Mouse (Mus musculus) MEL (cell line): Measurements from ENCODE around the gene Egln3.
A peak's percentile ranks its signal among the peaks of the same experiment; 100 is the strongest.

Source experiments
- CTCF ChIP-seq, 3 experiments: IDR thresholded peaks in 2 of 3; conservative IDR thresholded peaks in 1 of 3; 2 replicates each; pipeline ENCODE4 v1.5.1; 2011 to 2012; ENCODE audit warnings: low read length in 3 of 3, low read depth in 2 of 3, mild to moderate bottlenecking in 2 of 3, improper control_type of control experiment in 1 of 3, inconsistent platforms in 1 of 3, mixed read lengths in 1 of 3, moderate library complexity in 1 of 3; ENCODE audit not compliant: control insufficient read depth in 1 of 3, insufficient read depth in 1 of 3, poor library complexity in 1 of 3, severe bottlenecking in 1 of 3
- JUND ChIP-seq: IDR thresholded peaks from 2 replicates; pipeline ENCODE4 v1.6.1; 2011; ENCODE audit warnings: low read depth, mild to moderate bottlenecking, improper control_type of control experiment, low read length
- KAT2A ChIP-seq: conservative IDR thresholded peaks from 2 replicates; pipeline ENCODE4 v1.6.1; 2012; ENCODE audit warnings: low read depth, low read length, improper control_type of control experiment, inconsistent platforms
- MAFK ChIP-seq: IDR thresholded peaks from 2 replicates; pipeline ENCODE4 v1.6.1; 2011; ENCODE audit warnings: low read depth, mild to moderate bottlenecking, low read length, improper control_type of control experiment, borderline replicate concordance
- POLR2A ChIP-seq, 2 experiments: IDR thresholded peaks; 2 replicates each; pipeline ENCODE4 v1.6.1; 2011 to 2012; ENCODE audit warnings: low read length in 2 of 2, mild to moderate bottlenecking in 2 of 2, control low read depth in 1 of 2, improper control_type of control experiment in 1 of 2, low read depth in 1 of 2, moderate library complexity in 1 of 2; ENCODE audit not compliant: control insufficient read depth in 1 of 2, insufficient read depth in 1 of 2, poor library complexity in 1 of 2
- RAD21 ChIP-seq: IDR thresholded peaks from 2 replicates; pipeline ENCODE4 v1.6.1; 2011; ENCODE audit warnings: mild to moderate bottlenecking, low read depth, low read length, improper control_type of control experiment
- SIN3A ChIP-seq: IDR thresholded peaks from 2 replicates; pipeline ENCODE4 v1.6.1; 2012; ENCODE audit warnings: low read length, improper control_type of control experiment, inconsistent platforms
- UBTF ChIP-seq: IDR thresholded peaks from 2 replicates; pipeline ENCODE4 v1.6.1; 2012; ENCODE audit warnings: low read depth, mild to moderate bottlenecking, inconsistent platforms, low read length, improper control_type of control experiment, moderate library complexity, borderline replicate concordance; ENCODE audit not compliant: insufficient read depth
- ZNF384 ChIP-seq: IDR thresholded peaks from 2 replicates; pipeline ENCODE4 v1.6.1; 2012; ENCODE audit warnings: low read depth, mild to moderate bottlenecking, inconsistent platforms, low read length, improper control_type of control experiment

DNA sequence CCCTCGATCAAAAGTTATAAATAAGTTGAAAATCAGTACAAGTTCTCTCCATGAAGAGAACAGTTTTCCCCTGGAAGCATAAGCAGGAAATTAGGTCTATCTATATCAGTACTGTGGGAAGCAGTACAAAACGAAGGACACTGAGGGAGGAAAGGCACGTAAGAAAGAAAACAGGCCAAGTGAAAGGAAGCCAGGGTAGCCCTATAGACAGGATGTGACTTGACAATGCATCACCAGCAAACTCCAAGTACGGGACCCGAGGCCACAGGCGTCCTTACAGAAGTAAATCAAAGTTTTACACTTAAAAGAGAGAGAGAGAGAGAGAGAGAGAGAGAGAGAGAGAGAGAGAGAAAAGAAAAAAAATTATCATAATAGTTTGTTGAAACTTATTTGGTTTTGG, 2.8 kb downstream of the Egln3 start:
- TF ChIP-seq ZNF384 (peak; percentile 10; the same call in 1 of the 2 replicates), MAFK (no peak), JUND (no peak), KAT2A (no peak), SIN3A (no peak), RAD21 (no peak), POLR2A (IDR thresholded peaks at IDR 0.05; ENCODE audit: control insufficient read depth in 1 of 2, insufficient read depth in 1 of 2, low read depth in 1 of 2, low read length in 2 of 2, poor library complexity in 1 of 2) (no peak), CTCF (IDR thresholded peaks at IDR 0.05 in 2 of 3, conservative IDR thresholded peaks at IDR 0.05 in 1 of 3; ENCODE audit: control insufficient read depth in 1 of 3, insufficient read depth in 1 of 3, low read depth in 2 of 3, low read length in 3 of 3, poor library complexity in 1 of 3, severe bottlenecking in 1 of 3) (no peak), UBTF (no peak)
